Mouse (Mus musculus): ENCODE measurements around the gene Fndc3b. TPM values are rescaled to one million over a fixed set of nuclear protein-coding genes. Genes with fewer than 3 reads are reported as not detected.

Gene Fndc3b
- polyA plus RNA-seq, 1 experiment from 2014 or later, result 12.3 TPM

DNA sequence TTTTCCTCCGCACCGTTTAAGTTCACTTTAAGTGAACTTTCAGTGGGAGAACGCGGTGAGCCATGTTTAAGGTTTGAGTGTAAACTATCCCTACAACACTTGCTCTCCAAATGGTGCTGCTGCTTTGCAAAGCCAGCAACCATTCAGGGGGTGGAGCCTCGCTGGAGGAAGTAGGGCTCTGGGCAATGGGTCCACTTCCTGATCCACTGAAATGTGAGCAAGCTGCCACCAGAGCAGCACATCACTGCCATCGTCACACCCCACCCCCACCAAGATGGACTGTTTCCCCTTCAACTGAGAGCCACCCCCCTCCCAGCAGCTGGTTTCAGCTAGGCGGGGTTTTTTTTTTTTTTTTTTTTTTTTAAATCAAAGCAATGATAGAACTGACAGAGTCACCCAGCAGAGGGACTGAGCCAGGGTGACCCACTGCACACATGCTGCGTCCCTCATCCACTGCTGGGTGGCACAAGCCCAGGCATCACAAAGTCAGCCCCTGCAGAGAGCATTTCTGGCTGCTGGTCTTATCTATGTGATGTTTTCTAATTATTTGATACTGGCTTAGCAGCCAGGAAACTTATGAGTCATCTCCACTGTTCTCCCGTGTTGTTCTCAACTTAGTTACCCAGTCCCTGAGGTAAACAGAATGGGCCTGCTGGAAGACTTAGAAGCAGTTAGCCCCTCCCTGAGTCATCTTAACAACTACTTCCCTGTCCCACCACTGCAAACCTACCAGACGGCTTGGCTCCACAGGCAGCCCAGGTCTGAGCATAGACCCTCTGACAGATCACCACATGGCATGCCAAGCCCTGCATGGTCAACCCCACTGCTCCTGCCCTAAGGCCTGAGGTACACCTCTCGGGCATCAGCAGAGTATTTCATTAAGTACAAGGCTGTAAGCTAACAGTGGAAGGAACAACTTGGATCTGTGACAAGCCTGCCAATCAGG, 112.4 kb downstream of the Fndc3b start:
- Histone ChIP-seq H3K4me3 (ENCODE audit: low read depth, low read length) (no peak overlapping the region), H3K27ac (ENCODE audit: low read depth, low read length) (no peak overlapping the region), H3K9me3 (ENCODE audit: control insufficient read depth, low read length) (no peaks in the 10 kb centered on the region), H3K9ac (ENCODE audit: low read depth, low read length) (no peak overlapping the region), H3K27me3 (replicated peaks; ENCODE audit: control insufficient read depth, insufficient read depth, low read length) (no peaks in the 10 kb centered on the region), H3K36me3 (ENCODE audit: control insufficient read depth, insufficient read depth, low read length) (no peaks in the 10 kb centered on the region), H3K4me2 (no peak overlapping the region), H3K4me1 (replicated peaks; ENCODE audit: control insufficient read depth, insufficient read depth, low read length) (no peaks in the 10 kb centered on the region)
- 82% methylated on average over 11 of the region's 11 CpGs for WGBS
- no peak for DNase-seq (ENCODE audit: low spot score)
- ATAC-seq (replicated peaks; ENCODE audit: low FRiP score), result no peak

DNA sequence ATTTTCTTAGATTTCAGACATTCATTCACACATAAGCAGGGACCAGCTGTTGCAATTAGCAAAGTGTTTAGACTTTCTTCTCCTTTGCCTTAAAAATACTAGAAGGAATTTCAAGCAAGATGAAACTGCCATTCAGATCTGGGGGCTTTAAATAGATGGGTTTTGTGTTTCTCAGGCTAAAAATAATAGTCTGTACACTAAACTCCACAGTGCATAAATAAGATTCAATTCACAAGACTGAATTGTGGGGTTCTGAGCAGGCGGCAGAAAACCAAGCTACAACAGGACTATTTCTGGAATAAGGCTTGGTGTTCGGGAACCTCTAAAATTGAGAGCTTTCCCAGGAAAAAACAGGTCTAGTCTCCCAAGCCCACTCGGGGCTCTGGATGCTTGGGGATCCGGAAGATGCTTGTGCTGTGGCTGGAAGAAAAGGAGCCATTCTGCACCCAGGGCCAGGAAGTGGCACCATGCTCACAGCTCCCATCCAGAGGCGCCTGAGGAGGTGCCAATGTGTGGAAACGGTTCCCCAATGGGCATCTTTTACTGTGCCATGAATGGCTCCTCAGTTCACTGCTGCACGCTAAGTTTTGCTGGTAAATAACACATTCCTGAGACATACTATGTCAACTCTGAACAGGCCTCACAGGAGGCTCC, 117.5 kb downstream of the Fndc3b start:
- H3K9me3 ChIP-seq (ENCODE audit: control insufficient read depth, low read length), result no peaks in the 10 kb centered on the region
- no peak overlapping the region for H3K27ac ChIP-seq (ENCODE audit: low read depth, low read length)
- no peaks in the 10 kb centered on the region for H3K27me3 ChIP-seq (replicated peaks; ENCODE audit: control insufficient read depth, insufficient read depth, low read length)
- no peak overlapping the region for H3K4me2 ChIP-seq
- H3K4me3 ChIP-seq (ENCODE audit: low read depth, low read length), result no peak overlapping the region
- no peaks in the 10 kb centered on the region for H3K36me3 ChIP-seq (ENCODE audit: control insufficient read depth, insufficient read depth, low read length)
- ATAC-seq (replicated peaks; ENCODE audit: low FRiP score) (no peak), DNase-seq (ENCODE audit: low spot score) (no peak)
- 86% methylated on average over 7 of the region's 7 CpGs for WGBS
- no peak overlapping the region for H3K9ac ChIP-seq (ENCODE audit: low read depth, low read length)
- no peaks in the 10 kb centered on the region for H3K4me1 ChIP-seq (replicated peaks; ENCODE audit: control insufficient read depth, insufficient read depth, low read length)

DNA sequence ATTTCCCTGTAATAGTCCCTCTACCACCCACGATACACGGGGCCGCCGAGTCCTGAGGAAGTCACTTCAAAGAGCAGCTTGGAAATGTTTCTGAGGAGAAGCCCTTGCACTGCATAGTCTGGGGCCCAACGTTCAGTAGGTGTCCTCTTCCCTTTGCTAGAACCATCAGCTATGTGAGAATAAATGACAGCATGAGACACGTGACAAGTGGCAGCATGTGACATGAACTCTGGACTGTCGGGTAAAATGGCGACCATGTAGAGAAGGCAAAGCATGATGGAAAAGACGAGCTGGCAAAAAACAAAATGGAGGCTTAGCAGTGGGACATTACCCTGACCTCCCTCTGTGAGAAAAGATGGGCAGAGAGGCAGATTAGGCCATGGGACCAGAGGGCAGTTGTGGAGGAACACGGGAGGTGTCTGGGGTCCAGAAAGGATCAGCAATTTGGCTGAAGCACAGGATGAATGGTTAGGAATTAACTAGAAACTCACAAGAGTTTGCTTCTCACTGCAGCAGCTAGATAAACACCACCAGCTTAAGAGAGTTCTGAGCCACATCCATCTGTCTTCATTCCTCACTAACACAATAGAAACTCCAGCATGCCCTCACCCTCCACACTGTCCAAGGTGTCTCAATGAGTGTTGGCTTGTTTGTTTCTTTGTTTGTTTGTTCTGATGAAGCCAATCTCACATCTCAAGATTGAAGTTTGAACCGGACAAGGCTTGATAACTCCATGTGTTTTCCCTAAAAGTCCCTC, 118.2 kb downstream of the Fndc3b start:
- Histone ChIP-seq H3K27ac (ENCODE audit: low read depth, low read length) (no peak overlapping the region), H3K4me3 (ENCODE audit: low read depth, low read length) (no peak overlapping the region), H3K36me3 (ENCODE audit: control insufficient read depth, insufficient read depth, low read length) (no peaks in the 10 kb centered on the region), H3K27me3 (replicated peaks; ENCODE audit: control insufficient read depth, insufficient read depth, low read length) (no peaks in the 10 kb centered on the region), H3K4me1 (replicated peaks; ENCODE audit: control insufficient read depth, insufficient read depth, low read length) (no peaks in the 10 kb centered on the region), H3K9ac (ENCODE audit: low read depth, low read length) (no peak overlapping the region), H3K9me3 (ENCODE audit: control insufficient read depth, low read length) (no peaks in the 10 kb centered on the region), H3K4me2 (no peak overlapping the region)
- no peak for ATAC-seq (replicated peaks; ENCODE audit: low FRiP score)
- no peak for DNase-seq (ENCODE audit: low spot score)
- WGBS, result 83% methylated on average over 11 of the region's 11 CpGs

DNA sequence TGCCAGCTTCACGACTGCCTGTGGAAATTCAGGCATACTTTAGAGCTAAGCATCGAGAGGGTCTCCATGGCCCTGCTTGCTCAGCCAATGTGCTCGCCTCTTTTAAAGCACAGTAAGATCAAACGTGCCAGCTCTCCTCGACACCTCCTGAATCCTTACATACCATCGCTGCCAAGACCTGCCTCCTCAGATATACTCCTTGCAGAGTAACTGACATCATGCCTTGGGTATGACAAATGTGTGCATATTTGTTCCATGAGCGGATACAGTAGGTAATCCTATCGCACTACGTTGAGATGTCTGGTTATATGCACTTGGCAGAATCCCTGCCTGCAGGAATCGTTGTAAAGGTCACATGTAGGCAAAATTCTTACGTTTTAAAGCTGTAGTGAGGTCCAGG, 120.3 kb downstream of the Fndc3b start:
- H3K4me2 ChIP-seq, result no peak overlapping the region
- WGBS, result 78% methylated on average over 11 of the region's 11 CpGs
- H3K4me3 ChIP-seq (ENCODE audit: low read depth, low read length), result no peak overlapping the region
- no peak overlapping the region for H3K27ac ChIP-seq (ENCODE audit: low read depth, low read length)
- no peak overlapping the region for H3K9ac ChIP-seq (ENCODE audit: low read depth, low read length)
- ATAC-seq (replicated peaks; ENCODE audit: low FRiP score) (no peak), DNase-seq (ENCODE audit: low spot score) (no peak)
- H3K9me3 ChIP-seq (ENCODE audit: control insufficient read depth, low read length), result no peaks in the 10 kb centered on the region
- no peaks in the 10 kb centered on the region for H3K36me3 ChIP-seq (ENCODE audit: control insufficient read depth, insufficient read depth, low read length)
- no peaks in the 10 kb centered on the region for H3K4me1 ChIP-seq (replicated peaks; ENCODE audit: control insufficient read depth, insufficient read depth, low read length)
- no peaks in the 10 kb centered on the region for H3K27me3 ChIP-seq (replicated peaks; ENCODE audit: control insufficient read depth, insufficient read depth, low read length)

DNA sequence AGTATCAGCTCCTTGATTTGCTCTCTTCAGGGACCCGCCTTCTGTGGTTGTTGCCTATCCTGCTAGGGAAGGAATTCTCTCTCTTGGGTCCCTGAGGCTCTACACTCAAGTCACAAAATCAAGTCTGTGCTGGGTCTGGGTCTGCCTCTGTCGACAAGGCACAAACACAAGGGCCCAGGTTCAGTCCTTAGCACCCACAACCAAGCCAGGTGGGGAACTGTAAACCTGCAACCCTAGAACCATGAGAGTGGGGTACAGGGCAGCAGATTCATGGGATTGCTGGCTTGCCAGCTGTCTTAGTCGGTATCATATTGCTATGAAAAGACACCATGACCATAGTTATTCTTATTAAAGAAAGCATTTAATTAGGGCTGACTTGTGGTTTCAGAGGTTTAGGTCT, 121.8 kb downstream of the Fndc3b start:
- Histone ChIP-seq H3K36me3 (ENCODE audit: control insufficient read depth, insufficient read depth, low read length) (no peaks in the 10 kb centered on the region), H3K4me1 (replicated peaks; ENCODE audit: control insufficient read depth, insufficient read depth, low read length) (peaks cover 3% of the 10 kb centered on the region; the same call in 1 of the 2 replicates), H3K27ac (ENCODE audit: low read depth, low read length) (no peak overlapping the region), H3K4me3 (ENCODE audit: low read depth, low read length) (no peak overlapping the region), H3K27me3 (replicated peaks; ENCODE audit: control insufficient read depth, insufficient read depth, low read length) (no peaks in the 10 kb centered on the region), H3K9me3 (ENCODE audit: control insufficient read depth, low read length) (no peaks in the 10 kb centered on the region), H3K4me2 (no peak overlapping the region), H3K9ac (ENCODE audit: low read depth, low read length) (no peak overlapping the region)
- 81% methylated on average over 3 of the region's 3 CpGs for WGBS
- no peak for DNase-seq (ENCODE audit: low spot score)
- ATAC-seq (replicated peaks; ENCODE audit: low FRiP score), result no peak

DNA sequence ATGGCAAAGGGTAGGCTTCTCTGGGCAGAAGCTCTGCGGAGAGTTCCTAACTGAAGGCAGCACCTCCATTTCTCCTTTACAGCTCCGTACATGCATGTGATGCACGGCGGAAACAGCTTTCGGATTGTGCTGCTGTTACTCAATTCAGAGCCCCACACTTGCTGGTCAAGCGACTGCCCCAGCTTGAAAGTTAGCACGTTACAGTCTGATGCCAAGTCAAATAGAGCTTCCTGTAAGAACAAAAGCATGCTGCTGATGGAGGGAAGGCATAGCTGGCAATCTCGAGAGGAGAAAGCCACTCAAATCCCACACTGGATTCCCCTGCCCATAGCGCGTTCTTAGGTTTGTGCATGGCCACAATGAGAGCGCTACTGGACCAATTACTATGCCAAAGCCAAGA, 122.5 kb downstream of the Fndc3b start:
- Histone ChIP-seq H3K4me3 (ENCODE audit: low read depth, low read length) (no peak overlapping the region), H3K27me3 (replicated peaks; ENCODE audit: control insufficient read depth, insufficient read depth, low read length) (no peaks in the 10 kb centered on the region), H3K36me3 (ENCODE audit: control insufficient read depth, insufficient read depth, low read length) (no peaks in the 10 kb centered on the region), H3K9ac (ENCODE audit: low read depth, low read length) (no peak overlapping the region), H3K4me1 (replicated peaks; ENCODE audit: control insufficient read depth, insufficient read depth, low read length) (peaks cover 3% of the 10 kb centered on the region; the same call in 1 of the 2 replicates), H3K4me2 (no peak overlapping the region), H3K9me3 (ENCODE audit: control insufficient read depth, low read length) (no peaks in the 10 kb centered on the region), H3K27ac (ENCODE audit: low read depth, low read length) (no peak overlapping the region)
- WGBS, result 88% methylated on average over 11 of the region's 11 CpGs
- no peak for ATAC-seq (replicated peaks; ENCODE audit: low FRiP score)
- DNase-seq (ENCODE audit: low spot score), result no peak

DNA sequence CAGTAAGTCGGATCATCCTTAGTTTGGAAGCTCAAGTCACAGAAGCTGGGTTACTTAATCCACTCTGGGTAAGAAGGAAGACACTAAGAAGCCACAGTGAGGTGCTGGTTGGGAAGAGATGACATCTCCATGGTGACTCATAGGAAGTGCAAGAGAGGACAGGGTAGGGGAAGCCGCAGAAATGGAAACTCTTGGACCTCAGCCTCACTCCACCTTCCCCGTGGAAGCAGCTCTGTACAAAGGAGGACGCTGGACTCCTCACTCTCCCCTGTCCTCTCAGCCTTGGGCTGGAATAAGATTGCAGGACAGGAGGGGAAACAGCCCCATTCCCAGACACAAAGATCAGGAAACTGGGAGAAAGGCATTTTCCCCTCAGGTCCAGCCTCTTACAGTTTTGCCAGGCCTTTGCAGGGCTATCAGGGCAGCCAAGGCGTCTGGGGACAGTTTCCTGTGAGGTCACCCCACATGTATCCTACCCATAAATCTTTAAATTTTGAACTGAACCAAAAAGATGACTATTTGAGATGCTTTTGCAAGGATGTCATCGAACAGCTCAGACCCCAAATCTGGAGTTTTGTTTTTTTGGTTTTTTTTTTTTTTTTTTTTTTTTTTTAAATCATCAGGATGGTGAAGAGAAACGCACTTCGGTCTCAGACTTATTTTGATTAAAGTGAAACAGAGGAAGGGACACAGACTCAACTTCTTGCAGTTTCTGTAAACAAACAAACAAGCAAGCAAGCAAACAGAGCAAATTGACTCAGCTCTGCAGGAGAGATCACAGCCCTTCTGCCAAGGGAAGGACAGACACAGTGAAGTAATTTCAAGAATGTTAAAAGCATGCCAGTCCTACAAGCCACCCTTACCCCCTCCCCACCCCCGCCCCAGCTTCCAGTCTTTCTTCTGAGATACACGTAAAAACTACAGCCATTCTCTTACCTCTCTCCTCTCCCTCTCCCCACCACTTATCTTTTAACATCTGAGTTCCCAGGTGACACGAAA, 126.2 kb downstream of the Fndc3b start:
- peaks cover 3% of the 10 kb centered on the region; the same call in 1 of the 2 replicates for H3K4me1 ChIP-seq (replicated peaks; ENCODE audit: control insufficient read depth, insufficient read depth, low read length)
- DNase-seq (ENCODE audit: low spot score), result no peak
- no peak overlapping the region for H3K4me3 ChIP-seq (ENCODE audit: low read depth, low read length)
- H3K27me3 ChIP-seq (replicated peaks; ENCODE audit: control insufficient read depth, insufficient read depth, low read length), result no peaks in the 10 kb centered on the region
- ATAC-seq (replicated peaks; ENCODE audit: low FRiP score), result no peak
- H3K36me3 ChIP-seq (ENCODE audit: control insufficient read depth, insufficient read depth, low read length), result no peaks in the 10 kb centered on the region
- H3K27ac ChIP-seq (ENCODE audit: low read depth, low read length), result no peak overlapping the region
- WGBS, result 38% methylated on average over 11 of the region's 11 CpGs
- no peak overlapping the region for H3K9ac ChIP-seq (ENCODE audit: low read depth, low read length)
- no peak overlapping the region for H3K4me2 ChIP-seq
- no peaks in the 10 kb centered on the region for H3K9me3 ChIP-seq (ENCODE audit: control insufficient read depth, low read length)

All from liver, embryonic 11.5 days (tissue).